Comparison of ENCODE assay signal across 10 mouse cellular contexts in the genomic region with DNA sequence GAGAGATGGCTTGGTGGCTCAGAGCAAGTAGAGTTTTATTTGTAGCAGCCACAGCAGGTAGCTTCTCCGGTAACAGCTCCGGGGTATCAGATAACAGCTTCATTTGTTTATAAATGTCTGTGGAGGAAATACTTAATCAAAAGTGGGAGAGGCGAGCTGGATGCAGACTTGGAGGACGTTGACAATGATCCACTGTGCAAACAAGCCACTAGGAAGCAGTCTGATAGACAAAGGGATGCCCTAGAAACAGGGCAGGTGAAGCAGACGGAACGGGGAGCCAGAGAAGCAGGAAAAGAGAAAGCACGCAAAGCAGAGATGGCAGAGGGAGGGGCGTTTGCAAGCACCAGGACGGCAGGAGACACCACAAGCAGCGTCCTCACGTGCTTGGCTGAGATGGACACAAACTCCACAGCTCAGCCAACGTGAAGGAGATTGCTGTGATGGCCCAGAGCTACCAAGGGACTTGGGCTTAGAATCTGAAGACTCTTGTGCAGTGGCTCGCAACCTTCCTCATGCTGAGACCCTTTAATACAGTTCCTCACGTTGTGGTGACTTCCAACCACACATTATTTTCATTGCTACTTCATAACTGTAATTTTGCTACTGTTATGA. TPM values are rescaled to one million over a fixed set of nuclear protein-coding genes. Genes with fewer than 3 reads are reported as not detected.
DNase-seq lines count a peak whose midpoint lies in the region; ATAC-seq lines count a peak whose summit lies in the region.
"Had no signal": no experiment of that assay in that cellular context is flagged by ENCODE, and none has a peak within 500 bp of the region (broad histone marks: within the 10 kb centered on the region; RNA-seq: fewer than 3 reads in every experiment).

No protein-coding gene starts in this region.

- DNase-seq in intestine, embryonic 14.5 days (ENCODE audit: low spot score): peak; percentile 52
- peak; percentile 95 for DNase-seq in ES-CJ7 (ENCODE audit: low read depth, low spot score)
- DNase-seq in hindbrain, embryonic 10.5 days (ENCODE audit: low spot score): no peak
- DNase-seq in midbrain, embryonic 14.5 days: peak; percentile 40
- DNase-seq in spleen, postnatal 36 days (ENCODE audit: low spot score in 2 of 2): no peak
- no peak for DNase-seq in right cerebral cortex, adult 2 months (ENCODE audit: low spot score in 2 of 2)
- DNase-seq in right cerebral cortex, postnatal 14 days: no peak
- DNase-seq: thymus, postnatal 4 days had no signal

- no peak for ATAC-seq in intestine, embryonic 14.5 days (replicated peaks; ENCODE audit: low FRiP score, low TSS enrichment, low read depth)
- ATAC-seq in intestine, embryonic 16.5 days: no peak
- no peak for ATAC-seq in midbrain, embryonic 14.5 days (ENCODE audit: low FRiP score, low TSS enrichment)

- H3K4me1 ChIP-seq in intestine, embryonic 14.5 days (replicated peaks; ENCODE audit: control insufficient read depth, insufficient read depth, low read length): peaks cover 9% of the 10 kb centered on the region; the same call in 1 of the 2 replicates
- peaks cover 9% of the 10 kb centered on the region; the same call in 1 of the 2 replicates for H3K4me1 ChIP-seq in intestine, embryonic 16.5 days (ENCODE audit: control insufficient read depth, insufficient read depth, low read length)
- H3K4me1 ChIP-seq in hindbrain, embryonic 10.5 days (replicated peaks): peaks cover 23% of the 10 kb centered on the region
- 0 out of 2 replicates have a peak, but pooled peaks cover 9% of the 10 kb centered on the region for H3K4me1 ChIP-seq in midbrain, embryonic 14.5 days (ENCODE audit: control insufficient read depth, insufficient read depth, low read length)

- no peak overlapping the region for H3K9ac ChIP-seq in intestine, embryonic 14.5 days (ENCODE audit: low read length)
- H3K9ac ChIP-seq in intestine, embryonic 16.5 days (ENCODE audit: low read depth, low read length): no peak overlapping the region
- H3K9ac ChIP-seq in midbrain, embryonic 14.5 days (replicated peaks; ENCODE audit: low read length): 0 out of 2 replicates have a peak overlapping the region, but pooled peaks have one; percentile 9

- H3K4me2 ChIP-seq in intestine, embryonic 14.5 days (ENCODE audit: low read length): peak overlapping the region; percentile 20; the same call in 1 of the 2 replicates
- H3K4me2 ChIP-seq in intestine, embryonic 16.5 days (ENCODE audit: low read depth, low read length): no peak overlapping the region; the same call in 1 of the 2 replicates
- peak overlapping the region; percentile 22 for H3K4me2 ChIP-seq in midbrain, embryonic 14.5 days (ENCODE audit: low read length)

- 7% methylated on average over 14 of the region's 14 CpGs for WGBS in intestine, embryonic 14.5 days
- 8% methylated on average over 14 of the region's 14 CpGs for WGBS in intestine, embryonic 16.5 days
- WGBS in hindbrain, embryonic 10.5 days: 8% methylated on average over 14 of the region's 14 CpGs
- 7% methylated on average over 14 of the region's 14 CpGs for WGBS in midbrain, embryonic 14.5 days

- H3K4me3 ChIP-seq in intestine, embryonic 14.5 days (ENCODE audit: low read depth, low read length): peak overlapping the region; percentile 6; the same call in 1 of the 2 replicates
- no peak overlapping the region for H3K4me3 ChIP-seq in intestine, embryonic 16.5 days (ENCODE audit: low read length)
- H3K4me3 ChIP-seq in hindbrain, embryonic 10.5 days: peak overlapping the region; percentile 27; the same call in 1 of the 2 replicates
- H3K4me3 ChIP-seq in midbrain, embryonic 14.5 days (replicated peaks; ENCODE audit: low read depth, low read length): no peak overlapping the region

- H3K27me3 ChIP-seq in intestine, embryonic 14.5 days (replicated peaks; ENCODE audit: control insufficient read depth, insufficient read depth, low read length): peaks cover 12% of the 10 kb centered on the region
- peaks cover 10% of the 10 kb centered on the region; the same call in 1 of the 2 replicates for H3K27me3 ChIP-seq in intestine, embryonic 16.5 days (replicated peaks; ENCODE audit: control insufficient read depth, insufficient read depth, low read length)
- peaks cover 71% of the 10 kb centered on the region for H3K27me3 ChIP-seq in hindbrain, embryonic 10.5 days (ENCODE audit: insufficient read depth, poor library complexity, severe bottlenecking)
- H3K27me3 ChIP-seq in midbrain, embryonic 14.5 days (ENCODE audit: control insufficient read depth, insufficient read depth, low read length): peaks cover 27% of the 10 kb centered on the region; the same call in 1 of the 2 replicates

- no peaks in the 10 kb centered on the region for H3K36me3 ChIP-seq in intestine, embryonic 14.5 days (ENCODE audit: control insufficient read depth, insufficient read depth, low read length)
- H3K36me3 ChIP-seq in intestine, embryonic 16.5 days (ENCODE audit: control insufficient read depth, insufficient read depth, low read length): no peaks in the 10 kb centered on the region
- no peaks in the 10 kb centered on the region for H3K36me3 ChIP-seq in hindbrain, embryonic 10.5 days
- H3K36me3 ChIP-seq in midbrain, embryonic 14.5 days (ENCODE audit: control insufficient read depth, insufficient read depth, low read length): no peaks in the 10 kb centered on the region

- H3K9me3 ChIP-seq in intestine, embryonic 14.5 days (ENCODE audit: control insufficient read depth, low read length): no peaks in the 10 kb centered on the region
- no peaks in the 10 kb centered on the region for H3K9me3 ChIP-seq in intestine, embryonic 16.5 days (ENCODE audit: control insufficient read depth, low read length)
- no peaks in the 10 kb centered on the region for H3K9me3 ChIP-seq in hindbrain, embryonic 10.5 days
- H3K9me3 ChIP-seq in midbrain, embryonic 14.5 days (ENCODE audit: control insufficient read depth, low read length): no peaks in the 10 kb centered on the region

- H3K27ac ChIP-seq in intestine, embryonic 14.5 days (ENCODE audit: low read depth): no peak overlapping the region
- no peak overlapping the region for H3K27ac ChIP-seq in intestine, embryonic 16.5 days (ENCODE audit: low read length)
- 0 out of 2 replicates have a peak overlapping the region, but pooled peaks have one; percentile 26 for H3K27ac ChIP-seq in hindbrain, embryonic 10.5 days
- H3K27ac ChIP-seq in midbrain, embryonic 14.5 days (replicated peaks; ENCODE audit: low read depth, low read length): 0 out of 2 replicates have a peak overlapping the region, but pooled peaks have one; percentile 45

RNA-seq across cellular contexts. Expression of gene Kndc1, which starts 21.3 kb away (rescaled TPM):
- 0.20 and 0.55 TPM in 2 replicates for polyA plus RNA-seq in intestine, embryonic 14.5 days (2014; fragmentation: Nextera tagmentation; extraction: Ambion mirVana)
- 0.09 and 0.13 TPM in 2 replicates for polyA plus RNA-seq in intestine, embryonic 16.5 days (2015; fragmentation: Nextera tagmentation; extraction: Ambion mirVana)
- 0.58 and 1.0 TPM in 2 replicates for polyA plus RNA-seq in hindbrain, embryonic 10.5 days (2016; fragmentation: Nextera tagmentation; extraction: Ambion mirVana)
- 20.6 and 22.9 TPM in 2 replicates for polyA plus RNA-seq in midbrain, embryonic 14.5 days (2014; fragmentation: Nextera tagmentation; extraction: Ambion mirVana)
- polyA plus RNA-seq: heart, postnatal 0 days had no signal

RNA-seq across cellular contexts. Expression of gene Utf1, which starts 27.8 kb away (rescaled TPM):
- not detected in 2 replicates for polyA plus RNA-seq in intestine, embryonic 14.5 days (2014; fragmentation: Nextera tagmentation; extraction: Ambion mirVana)
- polyA plus RNA-seq in intestine, embryonic 16.5 days (2015; fragmentation: Nextera tagmentation; extraction: Ambion mirVana): not detected in 2 replicates
- polyA plus RNA-seq in hindbrain, embryonic 10.5 days (2016; fragmentation: Nextera tagmentation; extraction: Ambion mirVana): not detected in 2 replicates
- not detected in 2 replicates for polyA plus RNA-seq in midbrain, embryonic 14.5 days (2014; fragmentation: Nextera tagmentation; extraction: Ambion mirVana)
- polyA plus RNA-seq: heart, postnatal 0 days had no signal

Comparison
In these comparisons a context has a peak if more than half of its experiments do, and no peak if none do; other contexts are left out.
1. H3K4me3 ChIP-seq: peak in intestine, embryonic 14.5 days (single experiment) and hindbrain, embryonic 10.5 days (single experiment); none in intestine, embryonic 16.5 days (single experiment) and midbrain, embryonic 14.5 days (single experiment).
2. DNase-seq: peak in intestine, embryonic 14.5 days (single experiment), ES-CJ7 (single experiment) and midbrain, embryonic 14.5 days (single experiment); none in hindbrain, embryonic 10.5 days (single experiment), spleen, postnatal 36 days (0 of 2), right cerebral cortex, adult 2 months (0 of 2) and right cerebral cortex, postnatal 14 days (single experiment).
3. H3K27ac ChIP-seq: peak in hindbrain, embryonic 10.5 days (single experiment) and midbrain, embryonic 14.5 days (single experiment); none in intestine, embryonic 14.5 days (single experiment) and intestine, embryonic 16.5 days (single experiment).
4. RNA of gene Kndc1, which starts 21.3 kb away (polyA plus RNA-seq): 20.6 to 22.9 TPM in midbrain, embryonic 14.5 days; 0.58 to 1.0 TPM in hindbrain, embryonic 10.5 days, 0.20 to 0.55 TPM in intestine, embryonic 14.5 days and 0.09 to 0.13 TPM in intestine, embryonic 16.5 days; every median in the first group is over 10 times any median in the second.